Mouse (Mus musculus): Measurements from ENCODE around the gene AC161166.1. TPM values are rescaled to one million over a fixed set of nuclear protein-coding genes. Genes with fewer than 3 reads are reported as not detected.
A peak's percentile ranks its signal among the peaks of the same experiment; 100 is the strongest.

AC161166.1 gene
- polyA plus RNA-seq, 1 experiment from 2014 or later = 2.1 TPM

- Histone ChIP-seq H3K4me3 (no peak overlapping the region), H3K27me3 (peaks cover 18% of the 10 kb centered on the region), H3K27ac (replicated peaks) (no peak overlapping the region), H3K4me2 (replicated peaks) (no peak overlapping the region), H3K9ac (replicated peaks) (no peak overlapping the region), H3K4me1 (peaks cover 21% of the 10 kb centered on the region), H3K36me3 (peaks cover 37% of the 10 kb centered on the region), H3K9me3 (no peaks in the 10 kb centered on the region)
- no peak for ATAC-seq (ENCODE audit: low FRiP score, low read depth)
- WGBS = 77% methylated on average over 5 of the region's 5 CpGs
Measured at GRCm38 (mm10) chr7:24537591-24537990, 25.3 kb upstream of the AC161166.1 start.

GRCm38 (mm10) chr7:24537081-24537480 lies 24.8 kb upstream of the AC161166.1 start:
- Histone ChIP-seq H3K36me3 (peaks cover 37% of the 10 kb centered on the region), H3K9ac (replicated peaks) (no peak overlapping the region), H3K27me3 (peaks cover 22% of the 10 kb centered on the region), H3K4me3 (no peak overlapping the region), H3K4me1 (peaks cover 26% of the 10 kb centered on the region), H3K9me3 (no peaks in the 10 kb centered on the region), H3K27ac (replicated peaks) (no peak overlapping the region), H3K4me2 (replicated peaks) (no peak overlapping the region)
- 81% methylated on average over 4 of the region's 4 CpGs for WGBS
- no peak for ATAC-seq (ENCODE audit: low FRiP score, low read depth)

- H3K4me3 ChIP-seq = peak overlapping the region; percentile 22
- H3K9ac ChIP-seq (replicated peaks) = 0 out of 2 replicates have a peak overlapping the region, but pooled peaks have one; percentile 39
- peaks cover 37% of the 10 kb centered on the region for H3K36me3 ChIP-seq
- no peak overlapping the region for H3K27ac ChIP-seq (replicated peaks)
- no peak for ATAC-seq (ENCODE audit: low FRiP score, low read depth)
- 22% methylated on average over 19 of the region's 19 CpGs for WGBS
- peaks cover 25% of the 10 kb centered on the region for H3K27me3 ChIP-seq
- peaks cover 41% of the 10 kb centered on the region for H3K4me1 ChIP-seq
- no peaks in the 10 kb centered on the region for H3K9me3 ChIP-seq
- peak overlapping the region; percentile 34 for H3K4me2 ChIP-seq (replicated peaks)
Measured at GRCm38 (mm10) chr7:24534301-24534700, 22.0 kb upstream of the AC161166.1 start.

- peak overlapping the region; percentile 22 for H3K4me3 ChIP-seq
- H3K4me2 ChIP-seq (replicated peaks) = peak overlapping the region; percentile 34
- peaks cover 37% of the 10 kb centered on the region for H3K36me3 ChIP-seq
- peaks cover 25% of the 10 kb centered on the region for H3K27me3 ChIP-seq
- peaks cover 43% of the 10 kb centered on the region for H3K4me1 ChIP-seq
- 16% methylated on average over 42 of the region's 42 CpGs for WGBS
- ATAC-seq (ENCODE audit: low FRiP score, low read depth) = no peak
- peak overlapping the region; percentile 39; the same call in 1 of the 2 replicates for H3K9ac ChIP-seq (replicated peaks)
- H3K27ac ChIP-seq (replicated peaks) = no peak overlapping the region
- no peaks in the 10 kb centered on the region for H3K9me3 ChIP-seq
Measured at GRCm38 (mm10) chr7:24533806-24534205, 21.6 kb upstream of the AC161166.1 start.

- Histone ChIP-seq H3K9ac (replicated peaks) (peak overlapping the region; percentile 39; the same call in 1 of the 2 replicates), H3K27me3 (peaks cover 25% of the 10 kb centered on the region), H3K4me3 (peak overlapping the region; percentile 22; the same call in 1 of the 2 replicates), H3K4me2 (replicated peaks) (peak overlapping the region; percentile 34; the same call in 1 of the 2 replicates), H3K27ac (replicated peaks) (no peak overlapping the region), H3K9me3 (no peaks in the 10 kb centered on the region), H3K36me3 (peaks cover 37% of the 10 kb centered on the region), H3K4me1 (peaks cover 41% of the 10 kb centered on the region)
- 53% methylated on average over 28 of the region's 28 CpGs for WGBS
- no peak for ATAC-seq (ENCODE audit: low FRiP score, low read depth)
Measured at GRCm38 (mm10) chr7:24533031-24533571, 20.8 kb upstream of the AC161166.1 start.

- H3K4me3 ChIP-seq = peak overlapping the region; percentile 67
- 1% methylated on average over 43 of the region's 43 CpGs for WGBS
- ATAC-seq (ENCODE audit: low FRiP score, low read depth) = peak; percentile 67
- peak overlapping the region; percentile 88 for H3K9ac ChIP-seq (replicated peaks)
- peak overlapping the region; percentile 73 for H3K4me2 ChIP-seq (replicated peaks)
- H3K4me1 ChIP-seq = peaks cover 40% of the 10 kb centered on the region
- peaks cover 25% of the 10 kb centered on the region for H3K27me3 ChIP-seq
- no peaks in the 10 kb centered on the region for H3K9me3 ChIP-seq
- H3K36me3 ChIP-seq = peaks cover 33% of the 10 kb centered on the region
- peak overlapping the region; percentile 82 for H3K27ac ChIP-seq (replicated peaks)
Measured at GRCm38 (mm10) chr7:24531211-24531971, 19.1 kb upstream of the AC161166.1 start.

- Histone ChIP-seq H3K9me3 (no peaks in the 10 kb centered on the region), H3K4me2 (replicated peaks) (peak within 1 kb of the TSS; percentile 73), H3K4me3 (peak within 1 kb of the TSS; percentile 67), H3K4me1 (peaks cover 40% of the 10 kb centered on the region), H3K36me3 (peaks cover 23% of the 10 kb centered on the region), H3K27me3 (peaks cover 25% of the 10 kb centered on the region), H3K9ac (replicated peaks) (peak within 1 kb of the TSS; percentile 88), H3K27ac (replicated peaks) (peak within 1 kb of the TSS; percentile 82)
- whole genome bisulfite sequencing = under 1% methylated on average over 44 of the region's 44 CpGs
- ATAC-seq (ENCODE audit: low FRiP score, low read depth) = peak; percentile 92
Measured at GRCm38 (mm10) chr7:24530062-24530931, 18.0 kb upstream of the AC161166.1 start, which contains the start of gene Irgq. Gene Irgq, plus strand, starts transcription at chr7:24530689.

GRCm38 (mm10) chr7:24529580-24529979 lies 17.3 kb upstream of the AC161166.1 start:
- Histone ChIP-seq H3K4me3 (peak overlapping the region; percentile 67), H3K36me3 (peaks cover 17% of the 10 kb centered on the region), H3K4me1 (peaks cover 40% of the 10 kb centered on the region), H3K9ac (replicated peaks) (peak overlapping the region; percentile 88), H3K4me2 (replicated peaks) (peak overlapping the region; percentile 73), H3K27me3 (peaks cover 24% of the 10 kb centered on the region), H3K9me3 (no peaks in the 10 kb centered on the region), H3K27ac (replicated peaks) (peak overlapping the region; percentile 82)
- no peak for ATAC-seq (ENCODE audit: low FRiP score, low read depth)
- WGBS = 64% methylated on average over 11 of the region's 11 CpGs

GRCm38 (mm10) chr7:24528861-24529260 lies 16.6 kb upstream of the AC161166.1 start:
- ATAC-seq (ENCODE audit: low FRiP score, low read depth) = no peak
- no peak overlapping the region for H3K4me3 ChIP-seq
- peaks cover 10% of the 10 kb centered on the region for H3K36me3 ChIP-seq
- H3K27ac ChIP-seq (replicated peaks) = no peak overlapping the region
- H3K9ac ChIP-seq (replicated peaks) = no peak overlapping the region
- no peaks in the 10 kb centered on the region for H3K9me3 ChIP-seq
- H3K4me2 ChIP-seq (replicated peaks) = no peak overlapping the region
- peaks cover 33% of the 10 kb centered on the region for H3K4me1 ChIP-seq
- 95% methylated on average over 11 of the region's 11 CpGs for WGBS
- peaks cover 17% of the 10 kb centered on the region for H3K27me3 ChIP-seq

GRCm38 (mm10) chr7:24525686-24526420 lies 13.6 kb upstream of the AC161166.1 start:
- Histone ChIP-seq H3K27ac (replicated peaks) (no peak overlapping the region), H3K4me1 (peaks cover 9% of the 10 kb centered on the region), H3K4me3 (no peak overlapping the region), H3K27me3 (no peaks in the 10 kb centered on the region), H3K9me3 (no peaks in the 10 kb centered on the region), H3K36me3 (0 out of 2 replicates have a peak, but pooled peaks cover 3% of the 10 kb centered on the region), H3K4me2 (replicated peaks) (no peak overlapping the region), H3K9ac (replicated peaks) (no peak overlapping the region)
- no peak for ATAC-seq (ENCODE audit: low FRiP score, low read depth)
- WGBS = 86% methylated on average over 12 of the region's 12 CpGs

GRCm38 (mm10) chr7:24524978-24525377 lies 12.7 kb upstream of the AC161166.1 start:
- 0 out of 2 replicates have a peak, but pooled peaks cover 6% of the 10 kb centered on the region for H3K36me3 ChIP-seq
- no peak overlapping the region for H3K4me2 ChIP-seq (replicated peaks)
- H3K27me3 ChIP-seq = no peaks in the 10 kb centered on the region
- no peak overlapping the region for H3K4me3 ChIP-seq
- 80% methylated on average over 6 of the region's 6 CpGs for WGBS
- H3K9ac ChIP-seq (replicated peaks) = no peak overlapping the region
- no peak overlapping the region for H3K27ac ChIP-seq (replicated peaks)
- peaks cover 9% of the 10 kb centered on the region for H3K4me1 ChIP-seq
- no peak for ATAC-seq (ENCODE audit: low FRiP score, low read depth)
- H3K9me3 ChIP-seq = no peaks in the 10 kb centered on the region

Measured in midbrain, embryonic 12.5 days (tissue).